Mouse (Mus musculus) MEL (cell line): ENCODE measurements around the gene Tmem230. TPM values are rescaled to one million over a fixed set of nuclear protein-coding genes. Genes with fewer than 3 reads are reported as not detected.

ENCODE experiments used
- DNase-seq: peaks from one replicate; pipeline ENCODE4 v3.0.0; 2011; ENCODE audit warnings: low read depth, low spot score
- H3K27ac ChIP-seq: 2 replicates; pipeline ENCODE4 v1.5.1; 2012; ENCODE audit warnings: low read depth, mild to moderate bottlenecking, control low read depth, low read length, moderate library complexity; ENCODE audit not compliant: control insufficient read depth
- H3K27me3 ChIP-seq, 2 experiments: fragments of 150-350 bp in 1 of 2; sonication (generic) in 1 of 2; 2 replicates each; pipeline ENCODE4 v1.6.1; 2012; ENCODE audit warnings: low read length in 2 of 2, mild to moderate bottlenecking in 2 of 2, improper control_type of control experiment in 1 of 2, moderate library complexity in 1 of 2; ENCODE audit not compliant: insufficient read depth in 2 of 2, control insufficient read depth in 1 of 2
- H3K36me3 ChIP-seq, 2 experiments: 2 replicates each; pipeline ENCODE4 v1.6.1; 2012 to 2014; ENCODE audit warnings: low read length in 2 of 2, improper control_type of control experiment in 1 of 2, inconsistent platforms in 1 of 2, mild to moderate bottlenecking in 1 of 2; ENCODE audit not compliant: insufficient read depth in 2 of 2, control insufficient read depth in 1 of 2
- H3K4me1 ChIP-seq, 2 experiments: fragments of 150-350 bp in 1 of 2; sonication (generic) in 1 of 2; 2 replicates each; pipeline ENCODE4 v1.6.1; 2012; ENCODE audit warnings: low read length in 2 of 2, improper control_type of control experiment in 1 of 2, mild to moderate bottlenecking in 1 of 2; ENCODE audit not compliant: insufficient read depth in 2 of 2, control insufficient read depth in 1 of 2
- H3K4me3 ChIP-seq, 2 experiments: fragments of 150-350 bp in 1 of 2; sonication (generic) in 1 of 2; 2 replicates each; pipeline ENCODE4 v1.5.1; 2012; ENCODE audit warnings: low read depth in 2 of 2, low read length in 2 of 2, mild to moderate bottlenecking in 2 of 2, moderate library complexity in 2 of 2, control low read depth in 1 of 2, improper control_type of control experiment in 1 of 2; ENCODE audit not compliant: control insufficient read depth in 1 of 2, insufficient read depth in 1 of 2
- H3K79me2 ChIP-seq: 2 replicates; pipeline ENCODE4 v1.6.1; 2012; ENCODE audit warnings: mild to moderate bottlenecking, low read length, moderate library complexity; ENCODE audit not compliant: control insufficient read depth, poor library complexity, insufficient read depth
- H3K9ac ChIP-seq: 2 replicates; pipeline ENCODE4 v1.6.1; 2012; ENCODE audit warnings: low read depth, mild to moderate bottlenecking, control low read depth, low read length, moderate library complexity; ENCODE audit not compliant: control insufficient read depth, poor library complexity, severe bottlenecking
- H3K9me3 ChIP-seq: fragments of 150-350 bp; sonication (generic); replicated peaks from 2 replicates; pipeline ENCODE4 v1.6.1; 2012; ENCODE audit warnings: mild to moderate bottlenecking, low read length, improper control_type of control experiment, moderate library complexity; ENCODE audit not compliant: insufficient read depth
- CHD2 ChIP-seq: IDR thresholded peaks from 2 replicates; pipeline ENCODE4 v1.6.1; 2011; ENCODE audit warnings: low read length, improper control_type of control experiment
- CTCF ChIP-seq, 3 experiments: IDR thresholded peaks in 2 of 3; conservative IDR thresholded peaks in 1 of 3; 2 replicates each; pipeline ENCODE4 v1.5.1; 2011 to 2012; ENCODE audit warnings: low read length in 3 of 3, low read depth in 2 of 3, mild to moderate bottlenecking in 2 of 3, improper control_type of control experiment in 1 of 3, inconsistent platforms in 1 of 3, mixed read lengths in 1 of 3, moderate library complexity in 1 of 3; ENCODE audit not compliant: control insufficient read depth in 1 of 3, insufficient read depth in 1 of 3, poor library complexity in 1 of 3, severe bottlenecking in 1 of 3
- ELF1 ChIP-seq: IDR thresholded peaks from 2 replicates; pipeline ENCODE4 v1.6.1; 2014; ENCODE audit warnings: low read depth, mild to moderate bottlenecking, inconsistent platforms, low read length, improper control_type of control experiment, moderate library complexity
- EP300 ChIP-seq, 2 experiments: IDR thresholded peaks; 2 replicates each; pipeline ENCODE4 v1.6.1; 2011; ENCODE audit warnings: improper control_type of control experiment in 2 of 2, low read length in 2 of 2, low read depth in 1 of 2, mild to moderate bottlenecking in 1 of 2
- ETS1 ChIP-seq: IDR thresholded peaks from 2 replicates; pipeline ENCODE4 v1.6.1; 2012; ENCODE audit warnings: low read depth, mild to moderate bottlenecking, inconsistent platforms, low read length, improper control_type of control experiment, moderate library complexity
- GABPA ChIP-seq: IDR thresholded peaks from 2 replicates; pipeline ENCODE4 v1.6.1; 2012; ENCODE audit warnings: low read depth, mild to moderate bottlenecking, inconsistent platforms, low read length, improper control_type of control experiment, moderate library complexity
- GATA1 ChIP-seq: IDR thresholded peaks from 2 replicates; pipeline ENCODE4 v1.6.1; 2011; ENCODE audit warnings: low read depth, low read length, improper control_type of control experiment
- HCFC1 ChIP-seq: IDR thresholded peaks from 2 replicates; pipeline ENCODE4 v1.6.1; 2012; ENCODE audit warnings: low read depth, mild to moderate bottlenecking, inconsistent platforms, low read length, improper control_type of control experiment, moderate library complexity
- KAT2A ChIP-seq: conservative IDR thresholded peaks from 2 replicates; pipeline ENCODE4 v1.6.1; 2012; ENCODE audit warnings: low read depth, low read length, improper control_type of control experiment, inconsistent platforms
- MAFK ChIP-seq: IDR thresholded peaks from 2 replicates; pipeline ENCODE4 v1.6.1; 2011; ENCODE audit warnings: low read depth, mild to moderate bottlenecking, low read length, improper control_type of control experiment, borderline replicate concordance
- MAX ChIP-seq: IDR thresholded peaks from 2 replicates; pipeline ENCODE4 v1.6.1; 2011; ENCODE audit warnings: low read length, improper control_type of control experiment
- MXI1 ChIP-seq: IDR thresholded peaks from 2 replicates; pipeline ENCODE4 v1.6.1; 2011; ENCODE audit warnings: mild to moderate bottlenecking, low read depth, low read length, improper control_type of control experiment
- POLR2AphosphoS2 ChIP-seq: IDR thresholded peaks from 2 replicates; pipeline ENCODE4 v1.6.1; 2011; ENCODE audit warnings: low read length, improper control_type of control experiment
- RAD21 ChIP-seq: IDR thresholded peaks from 2 replicates; pipeline ENCODE4 v1.6.1; 2011; ENCODE audit warnings: mild to moderate bottlenecking, low read depth, low read length, improper control_type of control experiment
- TAL1 ChIP-seq: IDR thresholded peaks from 2 replicates; pipeline ENCODE4 v1.6.1; 2012; ENCODE audit warnings: mild to moderate bottlenecking, inconsistent platforms, low read length, moderate library complexity, mixed read lengths
- TBP ChIP-seq: IDR thresholded peaks from 2 replicates; pipeline ENCODE4 v1.8.0; 2011; ENCODE audit warnings: low read depth, low read length, improper control_type of control experiment
- UBTF ChIP-seq: IDR thresholded peaks from 2 replicates; pipeline ENCODE4 v1.6.1; 2012; ENCODE audit warnings: low read depth, mild to moderate bottlenecking, inconsistent platforms, low read length, improper control_type of control experiment, moderate library complexity, borderline replicate concordance; ENCODE audit not compliant: insufficient read depth
- ZKSCAN1 ChIP-seq: IDR thresholded peaks from 2 replicates; pipeline ENCODE4 v1.6.1; 2012; ENCODE audit warnings: low read depth, mild to moderate bottlenecking, inconsistent platforms, low read length, improper control_type of control experiment, moderate library complexity
- ZNF384 ChIP-seq: IDR thresholded peaks from 2 replicates; pipeline ENCODE4 v1.6.1; 2012; ENCODE audit warnings: low read depth, mild to moderate bottlenecking, inconsistent platforms, low read length, improper control_type of control experiment
- polyA plus RNA-seq, 2 experiments: library from polyadenylated mRNA; stranded (reverse) in 1 of 2; unstranded in 1 of 2; fragments of >175 nt in 1 of 2; fragments of >200 nt in 1 of 2; gene quantifications; 2 replicates each; pipeline versions ENCODE4 v1.2.1 to v1.2.4; 2012; ENCODE audit warnings: low replicate concordance in 2 of 2, low read depth in 1 of 2; ENCODE audit not compliant: insufficient read length in 2 of 2, insufficient read depth in 1 of 2, missing spikeins in 1 of 2
- total RNA-seq: library from RNA; depleted of rRNA; stranded (reverse); fragments of 300-350 nt; gene quantifications from 2 replicates; pipeline ENCODE4 v1.2.3, GENCODE M21; 2012

Gene Tmem230
- total and polyA plus RNA-seq, 3 experiments = 9.1 to 21.5 TPM; not detected in 1

- Histone ChIP-seq H3K9me3 (no peaks in the 10 kb centered on the region), H3K36me3 (peaks cover 0 to 12% of the 10 kb centered on the region in 2 experiments; a peak in 2 of 4 replicates)
- TF ChIP-seq POLR2AphosphoS2 (no peak), MAX (0 out of 2 replicates have a peak, but pooled peaks have one; percentile 43)
- TF ChIP-seq, all 39 proteins: peak for 1
- no peaks in the 10 kb centered on the region for H3K27me3 ChIP-seq
- H3K4me1 ChIP-seq = peaks cover 3 to 11% of the 10 kb centered on the region in 2 experiments; a peak in 3 of 4 replicates
- H3K79me2 ChIP-seq = peaks cover 5% of the 10 kb centered on the region
- peak; percentile 52 for DNase-seq
- H3K9ac ChIP-seq = no peak overlapping the region
- H3K4me3 ChIP-seq = no peak overlapping the region
- H3K27ac ChIP-seq = no peak overlapping the region
Measured at GRCm38 (mm10) chr2:132260601-132261000, 13.0 kb upstream of the Tmem230 start.

DNA sequence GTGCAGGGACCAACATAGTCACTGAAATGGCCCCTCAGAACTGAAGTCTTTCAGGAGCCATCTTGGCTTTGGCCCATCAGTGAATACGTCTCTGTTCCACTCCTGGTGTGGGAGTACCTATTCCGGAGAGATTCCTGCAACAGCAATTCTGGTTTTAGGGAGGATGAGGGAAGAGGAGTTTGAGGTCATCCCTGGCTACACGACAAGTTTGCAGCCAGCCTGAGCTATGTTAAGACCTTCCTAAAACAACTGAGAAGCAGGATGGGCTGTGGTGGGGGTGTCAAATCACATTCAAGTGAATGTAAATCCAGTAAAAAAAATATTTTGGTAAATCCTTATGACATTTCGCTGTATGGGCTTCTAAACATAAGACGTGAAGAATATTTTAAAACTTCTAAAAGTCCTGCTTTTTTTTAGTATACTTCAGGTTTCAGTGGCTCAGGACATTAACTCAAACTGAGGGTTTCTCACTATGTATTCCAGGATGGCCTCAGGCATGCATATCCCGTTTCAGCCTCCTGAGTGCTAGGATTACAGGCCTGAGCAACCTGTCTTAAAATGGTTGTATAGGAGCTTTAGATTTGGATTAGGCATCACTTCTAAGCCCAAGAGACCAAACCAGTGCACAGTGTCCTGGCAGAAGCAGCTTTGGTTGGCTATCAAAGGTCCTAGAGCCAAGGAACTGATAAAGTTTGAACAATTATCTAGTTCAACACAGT, 9.9 kb upstream of the Tmem230 start:
- DNase-seq = no peak
- peaks cover 5% of the 10 kb centered on the region for H3K79me2 ChIP-seq
- H3K27ac ChIP-seq = no peak overlapping the region
- no peaks in the 10 kb centered on the region for H3K27me3 ChIP-seq
- no peak overlapping the region for H3K4me3 ChIP-seq
- TF ChIP-seq POLR2AphosphoS2 (no peak), GABPA (no peak), ETS1 (no peak), HCFC1 (no peak), MXI1 (no peak), RAD21 (no peak), UBTF (no peak), GATA1 (no peak), TAL1 (no peak), MAX (no peak), ELF1 (no peak), MAFK (no peak), CHD2 (no peak), EP300 (IDR thresholded peaks at IDR 0.05; ENCODE audit: low read depth in 1 of 2, low read length in 2 of 2) (no peak), CTCF (IDR thresholded peaks at IDR 0.05 in 2 of 3, conservative IDR thresholded peaks at IDR 0.05 in 1 of 3; ENCODE audit: control insufficient read depth in 1 of 3, insufficient read depth in 1 of 3, low read depth in 2 of 3, low read length in 3 of 3, poor library complexity in 1 of 3, severe bottlenecking in 1 of 3) (no peak), TBP (no peak), ZNF384 (no peak), KAT2A (no peak), ZKSCAN1 (no peak)
- TF ChIP-seq, all 39 proteins: peak for 0
- Histone ChIP-seq H3K36me3 (peaks cover 0 to 14% of the 10 kb centered on the region in 2 experiments; a peak in 2 of 4 replicates), H3K4me1 (peaks cover 0 to 4% of the 10 kb centered on the region in 2 experiments; a peak in 1 of 4 replicates), H3K9ac (no peak overlapping the region), H3K9me3 (no peaks in the 10 kb centered on the region)
